Mouse (Mus musculus): ENCODE measurements around the gene Hivep1. TPM values are rescaled to one million over a fixed set of nuclear protein-coding genes. Genes with fewer than 3 reads are reported as not detected.

The Hivep1 gene
- total RNA-seq, 1 experiment: 8.1 TPM

DNA sequence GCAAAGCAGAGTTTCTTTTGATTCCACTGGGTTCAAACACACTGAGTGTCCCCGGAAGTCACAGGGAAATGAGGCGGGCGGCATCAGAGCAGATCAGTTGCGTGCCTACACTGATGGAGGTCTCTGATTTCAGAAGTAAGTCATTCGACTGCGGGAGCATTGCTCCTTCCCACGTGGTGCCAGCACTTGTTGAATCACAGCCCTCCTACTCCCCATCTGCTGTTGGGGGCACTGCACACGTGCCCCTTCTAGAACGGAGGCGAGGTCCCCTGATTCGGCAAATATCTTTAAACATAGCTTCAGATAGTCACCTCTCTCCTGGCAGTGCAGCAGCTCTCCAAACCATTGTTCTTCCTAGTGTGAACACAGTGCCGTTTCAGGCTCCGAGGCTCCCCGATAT, 106.4 kb downstream of the Hivep1 start:
- H3K36me3 ChIP-seq (ENCODE audit: control insufficient read depth, insufficient read depth, low read length, poor library complexity, severe bottlenecking): peaks cover 9% of the 10 kb centered on the region; the same call in 1 of the 2 replicates
- no peak for TF ChIP-seq ZC3H11A (IDR thresholded peaks at IDR 0.05; ENCODE audit: borderline replicate concordance, low read depth, low read length)
- no peak for TF ChIP-seq ZNF384 (IDR thresholded peaks at IDR 0.05; ENCODE audit: low read depth, low read length)
- TF ChIP-seq MAFK (IDR thresholded peaks at IDR 0.05; ENCODE audit: insufficient read depth, low read depth, low read length): no peak
- TF ChIP-seq HCFC1 (IDR thresholded peaks at IDR 0.05; ENCODE audit: borderline replicate concordance, insufficient read depth, low read length): no peak
- no peak for TF ChIP-seq CHD2 (IDR thresholded peaks at IDR 0.05; ENCODE audit: low read depth, low read length)

DNA sequence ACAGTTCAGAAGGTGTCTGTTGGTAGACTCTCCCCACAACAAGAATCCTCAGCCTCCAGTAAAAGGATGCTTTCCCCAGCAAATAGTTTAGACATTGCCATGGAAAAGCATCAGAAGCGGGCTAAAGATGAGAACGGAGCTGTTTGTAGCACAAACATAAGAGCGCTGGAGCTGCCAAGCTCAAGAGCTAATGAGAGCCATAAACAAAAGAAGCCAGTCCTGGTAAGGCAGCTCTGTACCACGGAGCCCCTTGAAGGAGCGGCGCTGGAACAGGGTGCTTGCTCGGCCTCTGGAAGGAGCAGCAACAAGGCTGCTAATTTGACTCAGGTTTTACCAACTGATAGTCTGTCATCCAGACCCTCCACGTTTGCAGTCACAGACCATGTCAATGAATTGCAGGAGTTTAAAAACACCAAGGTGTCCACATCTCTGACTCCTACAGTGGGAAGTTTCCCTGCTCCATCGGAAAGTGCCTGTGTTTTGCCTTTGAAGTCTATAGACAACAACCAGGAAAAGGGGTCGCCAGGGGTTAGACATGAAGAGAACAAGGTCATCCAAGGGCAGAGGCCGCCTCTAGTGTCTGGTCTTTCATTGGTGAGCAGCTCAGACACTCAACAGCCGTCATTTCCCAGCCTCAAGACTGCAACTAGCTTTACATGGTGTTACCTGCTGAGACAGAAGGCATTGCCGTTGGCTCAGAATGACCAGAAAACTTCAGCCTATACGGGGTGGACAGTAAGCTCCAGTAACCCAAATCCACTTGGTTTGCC, 107.8 kb downstream of the Hivep1 start:
- H3K4me1 ChIP-seq (ENCODE audit: control insufficient read depth in 2 of 2, insufficient read depth in 2 of 2, low read length in 2 of 2, poor library complexity in 1 of 2): peaks cover 0 to 2% of the 10 kb centered on the region in 2 experiments; a peak in 1 of 4 replicates
- in situ Hi-C loops (cut with MboI; ENCODE audit: low sequenced_read_pairs in 2 of 2, unreplicated experiment in 2 of 2): no loop called here
- no peaks in the 10 kb centered on the region for H3K9me3 ChIP-seq (ENCODE audit: control insufficient read depth, insufficient read depth, low read depth, low read length)
- peaks cover 8% of the 10 kb centered on the region; the same call in 1 of the 2 replicates for H3K36me3 ChIP-seq (ENCODE audit: control insufficient read depth, insufficient read depth, low read length, poor library complexity, severe bottlenecking)
- DNase-seq (ENCODE audit: low read depth, low spot score): no peak
- no peak overlapping the region for H3K4me3 ChIP-seq (ENCODE audit: insufficient read depth in 1 of 2, low read depth in 1 of 2, low read length in 2 of 2, poor library complexity in 1 of 2, severe bottlenecking in 1 of 2)
- H3K9ac ChIP-seq (ENCODE audit: insufficient read depth, low read depth, low read length, poor library complexity, severe bottlenecking): no peak overlapping the region
- no peak overlapping the region for H3K27ac ChIP-seq (ENCODE audit: insufficient read depth, low read depth, low read length, poor library complexity, severe bottlenecking)
- TF ChIP-seq MAFK (IDR thresholded peaks at IDR 0.05; ENCODE audit: insufficient read depth, low read depth, low read length): no peak
- TF ChIP-seq ZC3H11A (IDR thresholded peaks at IDR 0.05; ENCODE audit: borderline replicate concordance, low read depth, low read length): no peak
- no peak for TF ChIP-seq ZNF384 (IDR thresholded peaks at IDR 0.05; ENCODE audit: low read depth, low read length)
- TF ChIP-seq CHD2 (IDR thresholded peaks at IDR 0.05; ENCODE audit: low read depth, low read length): no peak

More for the DNA sequence above, 106.4 kb downstream of the Hivep1 start:
- in situ Hi-C loops (cut with MboI; ENCODE audit: low sequenced_read_pairs in 2 of 2, unreplicated experiment in 2 of 2): no loop called here
- Histone ChIP-seq H3K4me1 (ENCODE audit: control insufficient read depth in 2 of 2, insufficient read depth in 2 of 2, low read length in 2 of 2, poor library complexity in 1 of 2) (peaks cover 0 to 2% of the 10 kb centered on the region in 2 experiments; a peak in 1 of 4 replicates), H3K27ac (ENCODE audit: insufficient read depth, low read depth, low read length, poor library complexity, severe bottlenecking) (no peak overlapping the region), H3K9ac (ENCODE audit: insufficient read depth, low read depth, low read length, poor library complexity, severe bottlenecking) (no peak overlapping the region), H3K4me3 (ENCODE audit: insufficient read depth in 1 of 2, low read depth in 1 of 2, low read length in 2 of 2, poor library complexity in 1 of 2, severe bottlenecking in 1 of 2) (no peak overlapping the region), H3K9me3 (ENCODE audit: control insufficient read depth, insufficient read depth, low read depth, low read length) (no peaks in the 10 kb centered on the region)
- no peak for DNase-seq (ENCODE audit: low read depth, low spot score)

DNA sequence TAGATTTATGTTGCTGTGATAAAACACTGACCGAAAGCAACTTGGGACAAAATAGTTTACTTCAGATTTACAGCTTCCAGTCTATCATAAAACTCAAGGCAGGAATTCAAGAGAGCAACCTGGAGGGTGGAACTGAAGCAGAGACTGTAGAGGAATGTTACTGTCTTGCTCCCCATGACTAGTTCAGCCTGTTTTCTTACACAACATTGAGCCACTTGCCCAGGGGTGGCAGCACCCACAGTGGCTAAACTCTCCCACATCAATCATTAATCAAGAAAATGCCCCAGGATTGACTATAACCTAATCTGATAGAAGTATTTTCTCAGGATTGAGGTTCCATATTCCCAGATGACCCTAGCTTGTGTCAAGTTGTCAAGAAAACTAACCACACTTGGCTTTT, 119.0 kb downstream of the Hivep1 start:
- no peaks in the 10 kb centered on the region for H3K4me1 ChIP-seq (ENCODE audit: control insufficient read depth in 2 of 2, insufficient read depth in 2 of 2, low read length in 2 of 2, poor library complexity in 1 of 2)
- H3K9me3 ChIP-seq (ENCODE audit: control insufficient read depth, insufficient read depth, low read depth, low read length): no peaks in the 10 kb centered on the region
- TF ChIP-seq ZC3H11A (IDR thresholded peaks at IDR 0.05; ENCODE audit: borderline replicate concordance, low read depth, low read length) (no peak), HCFC1 (IDR thresholded peaks at IDR 0.05; ENCODE audit: borderline replicate concordance, insufficient read depth, low read length) (no peak), CHD2 (IDR thresholded peaks at IDR 0.05; ENCODE audit: low read depth, low read length) (no peak), ZNF384 (IDR thresholded peaks at IDR 0.05; ENCODE audit: low read depth, low read length) (no peak), MAFK (IDR thresholded peaks at IDR 0.05; ENCODE audit: insufficient read depth, low read depth, low read length) (no peak)
- in situ Hi-C loops (cut with MboI; ENCODE audit: low sequenced_read_pairs in 2 of 2, unreplicated experiment in 2 of 2): no loop called here
- no peak for DNase-seq (ENCODE audit: low read depth, low spot score)
- no peak overlapping the region for H3K27ac ChIP-seq (ENCODE audit: insufficient read depth, low read depth, low read length, poor library complexity, severe bottlenecking)
- no peak overlapping the region for H3K9ac ChIP-seq (ENCODE audit: insufficient read depth, low read depth, low read length, poor library complexity, severe bottlenecking)
- no peak overlapping the region for H3K4me3 ChIP-seq (ENCODE audit: insufficient read depth in 1 of 2, low read depth in 1 of 2, low read length in 2 of 2, poor library complexity in 1 of 2, severe bottlenecking in 1 of 2)
- H3K36me3 ChIP-seq (ENCODE audit: control insufficient read depth, insufficient read depth, low read length, poor library complexity, severe bottlenecking): peaks cover 6% of the 10 kb centered on the region; the same call in 1 of the 2 replicates

DNA sequence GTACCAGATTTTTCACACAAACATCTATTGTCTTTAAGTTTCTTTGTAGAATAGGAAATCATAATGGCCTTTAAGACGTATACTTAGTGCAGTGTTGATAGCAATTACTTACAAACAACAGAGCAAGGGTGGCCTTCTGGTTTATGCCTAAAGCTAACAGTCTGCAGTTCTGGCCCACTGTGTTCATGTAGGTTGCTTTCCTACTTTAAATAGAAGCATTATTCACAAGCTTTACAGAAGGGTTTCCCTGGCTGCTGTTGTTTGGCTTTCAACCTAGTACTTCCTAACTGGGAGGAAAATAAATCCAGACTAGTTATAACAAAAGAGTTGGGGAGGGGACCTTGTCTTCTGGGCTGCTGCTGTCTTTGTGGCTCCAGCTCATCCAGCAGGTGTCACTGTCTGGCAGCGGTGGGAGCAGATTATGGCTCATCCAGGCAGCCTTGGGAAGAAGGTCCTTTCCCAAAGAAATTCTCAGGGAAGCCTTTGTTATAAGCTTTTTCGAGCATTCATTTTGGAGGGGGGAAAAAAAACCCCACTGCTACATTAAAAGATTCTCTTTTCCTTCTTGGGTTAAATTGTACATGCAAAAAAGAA, 123.1 kb downstream of the Hivep1 start:
- TF ChIP-seq ZNF384 (IDR thresholded peaks at IDR 0.05; ENCODE audit: low read depth, low read length): no peak
- TF ChIP-seq MAFK (IDR thresholded peaks at IDR 0.05; ENCODE audit: insufficient read depth, low read depth, low read length): no peak
- no peak for TF ChIP-seq ZC3H11A (IDR thresholded peaks at IDR 0.05; ENCODE audit: borderline replicate concordance, low read depth, low read length)
- no peak for TF ChIP-seq HCFC1 (IDR thresholded peaks at IDR 0.05; ENCODE audit: borderline replicate concordance, insufficient read depth, low read length)
- TF ChIP-seq CHD2 (IDR thresholded peaks at IDR 0.05; ENCODE audit: low read depth, low read length): no peak
- H3K9me3 ChIP-seq (ENCODE audit: control insufficient read depth, insufficient read depth, low read depth, low read length): no peaks in the 10 kb centered on the region
- H3K27ac ChIP-seq (ENCODE audit: insufficient read depth, low read depth, low read length, poor library complexity, severe bottlenecking): no peak overlapping the region
- H3K9ac ChIP-seq (ENCODE audit: insufficient read depth, low read depth, low read length, poor library complexity, severe bottlenecking): no peak overlapping the region
- no peak overlapping the region for H3K4me3 ChIP-seq (ENCODE audit: insufficient read depth in 1 of 2, low read depth in 1 of 2, low read length in 2 of 2, poor library complexity in 1 of 2, severe bottlenecking in 1 of 2)
- in situ Hi-C loops (cut with MboI; ENCODE audit: low sequenced_read_pairs in 2 of 2, unreplicated experiment in 2 of 2): no loop called here
- DNase-seq (ENCODE audit: low read depth, low spot score): no peak
- H3K4me1 ChIP-seq (ENCODE audit: control insufficient read depth in 2 of 2, insufficient read depth in 2 of 2, low read length in 2 of 2, poor library complexity in 1 of 2): no peaks in the 10 kb centered on the region
- peaks cover 2% of the 10 kb centered on the region; the same call in 1 of the 2 replicates for H3K36me3 ChIP-seq (ENCODE audit: control insufficient read depth, insufficient read depth, low read length, poor library complexity, severe bottlenecking)

All from ES-E14 (cell line).